Mouse (Mus musculus): ENCODE measurements around the gene Syt8.

The Syt8 gene

GRCm38 (mm10) chr7:142413285-142413684 lies 21.4 kb upstream of the Syt8 start:
- DNase-seq = no peak

GRCm38 (mm10) chr7:142415314-142415713 lies 19.3 kb upstream of the Syt8 start:
- DNase-seq = no peak

- DNase-seq = no peak
These were observed 18.4 kb upstream of the Syt8 start for GRCm38 (mm10) chr7:142416225-142416624.

- DNase-seq = no peak
These were observed 16.6 kb upstream of the Syt8 start for GRCm38 (mm10) chr7:142418027-142418426.

DNA sequence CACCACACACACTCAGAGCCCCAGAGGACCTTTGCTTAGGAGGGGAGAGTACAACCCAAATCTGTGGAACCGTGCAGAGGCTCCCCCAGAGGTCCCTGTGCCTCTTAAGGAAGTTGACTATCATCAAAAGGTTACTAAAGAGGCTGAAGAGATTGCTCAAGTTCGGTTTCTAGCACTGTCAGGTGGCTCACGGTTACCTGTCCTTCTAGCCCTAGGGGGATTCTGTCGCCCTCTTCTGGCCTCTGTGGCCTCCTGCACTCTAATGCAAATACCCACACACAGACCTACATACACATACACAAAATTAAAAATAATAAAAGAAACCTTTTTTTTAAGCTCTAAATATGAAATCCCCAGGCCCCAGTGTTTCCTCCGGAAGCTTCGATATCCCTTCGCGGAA lies 16.0 kb upstream of the Syt8 start:
- no peak for DNase-seq

GRCm38 (mm10) chr7:142419887-142420286 lies 14.8 kb upstream of the Syt8 start:
- DNase-seq = no peak

GRCm38 (mm10) chr7:142421826-142422225 lies 12.8 kb upstream of the Syt8 start:
- DNase-seq = no peak

DNA sequence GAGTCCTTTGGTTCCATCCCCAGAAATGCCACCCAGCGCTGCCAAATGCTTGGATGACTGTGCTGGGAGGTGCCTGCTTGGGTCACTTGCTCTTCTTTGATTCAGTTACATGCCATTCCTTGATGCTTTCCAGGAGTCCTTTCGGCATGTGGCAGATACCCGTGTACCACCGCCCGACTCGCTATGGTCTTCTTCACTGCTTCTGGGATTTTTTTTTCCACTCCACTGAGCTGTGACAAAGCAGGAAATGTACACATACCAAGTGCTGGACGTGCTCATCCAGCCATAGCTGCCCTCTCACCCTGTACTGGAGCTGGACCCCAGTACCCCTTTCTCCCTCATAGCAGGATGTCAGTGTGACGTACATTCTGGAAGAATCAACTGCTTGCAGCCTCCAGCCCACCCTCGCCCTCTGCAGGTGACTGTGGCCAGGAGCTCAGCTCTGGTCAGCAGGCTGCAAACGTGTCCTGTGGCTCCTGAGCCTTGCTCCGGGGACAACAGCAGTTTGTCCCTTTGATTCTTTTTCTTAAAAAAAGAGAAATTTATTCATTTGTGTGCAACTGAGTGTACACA lies 8.9 kb upstream of the Syt8 start:
- DNase-seq = peak; percentile 64

DNA sequence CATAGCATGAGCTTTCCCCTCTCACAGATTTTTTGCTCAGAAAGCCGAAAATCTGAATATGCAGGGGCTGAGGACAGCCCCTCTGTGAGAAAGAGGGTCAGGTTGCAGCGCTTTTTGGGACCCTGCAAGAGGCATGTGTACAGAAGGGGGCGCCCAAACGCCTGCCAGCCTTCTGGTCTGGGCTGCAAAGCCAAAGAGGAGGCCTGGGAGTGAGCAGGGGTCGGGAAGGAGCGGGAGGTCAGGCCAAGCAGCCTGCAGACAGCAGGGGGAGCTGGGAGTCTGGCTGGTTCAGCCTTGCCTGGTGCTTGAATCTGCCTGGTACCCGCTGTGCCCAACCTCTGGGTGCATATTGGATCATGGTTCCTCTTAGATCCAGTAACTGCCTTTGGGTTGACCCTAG lies 6.4 kb upstream of the Syt8 start:
- peak; percentile 82 for DNase-seq

- peak; percentile 88 for DNase-seq
These were observed 4.4 kb upstream of the Syt8 start for GRCm38 (mm10) chr7:142430160-142430678.

DNA sequence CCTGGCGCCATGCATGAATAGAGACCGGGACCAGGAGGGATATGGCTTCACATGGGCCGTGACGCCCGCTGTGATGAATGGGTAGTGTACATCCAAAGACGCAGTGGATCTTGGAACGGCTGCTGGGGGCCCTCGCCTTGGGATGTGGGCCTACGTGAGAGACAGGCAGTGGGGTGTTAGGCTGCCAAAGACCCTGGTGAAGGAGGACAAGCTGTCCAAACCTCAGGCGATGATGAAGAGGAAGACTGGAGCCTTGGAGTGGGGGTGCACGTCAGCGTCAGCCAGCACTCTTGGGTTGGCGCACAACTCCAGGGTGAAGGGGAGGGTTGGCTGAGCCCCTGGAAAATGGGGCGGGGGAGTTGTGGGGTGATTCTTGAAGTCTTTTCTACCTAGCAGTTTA lies 3.5 kb upstream of the Syt8 start:
- no peak for DNase-seq

- DNase-seq = no peak
These were observed 1.0 kb upstream of the Syt8 start for GRCm38 (mm10) chr7:142433623-142434022.

DNA sequence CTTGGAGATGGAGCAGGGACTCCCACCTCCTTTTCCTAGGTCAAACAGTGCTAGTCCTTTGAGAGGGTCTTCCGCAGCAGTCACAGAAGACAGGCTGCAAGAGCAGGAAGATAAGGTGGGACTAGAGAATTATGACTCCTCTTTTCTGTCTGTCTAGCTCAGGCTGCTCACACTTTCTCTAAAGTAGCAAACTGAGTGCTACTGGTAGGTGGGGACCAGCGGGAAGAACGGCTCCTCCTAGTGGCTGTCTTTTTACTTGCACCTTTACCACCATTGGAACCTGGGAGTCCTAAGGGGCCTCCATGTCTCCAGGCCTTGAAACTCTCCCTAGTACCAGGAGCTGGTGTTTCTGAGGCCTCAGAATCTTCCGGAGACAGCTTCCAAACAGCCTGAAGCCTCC lies 874 bp downstream of the Syt8 start:
- DNase-seq = peak; percentile 82

DNA sequence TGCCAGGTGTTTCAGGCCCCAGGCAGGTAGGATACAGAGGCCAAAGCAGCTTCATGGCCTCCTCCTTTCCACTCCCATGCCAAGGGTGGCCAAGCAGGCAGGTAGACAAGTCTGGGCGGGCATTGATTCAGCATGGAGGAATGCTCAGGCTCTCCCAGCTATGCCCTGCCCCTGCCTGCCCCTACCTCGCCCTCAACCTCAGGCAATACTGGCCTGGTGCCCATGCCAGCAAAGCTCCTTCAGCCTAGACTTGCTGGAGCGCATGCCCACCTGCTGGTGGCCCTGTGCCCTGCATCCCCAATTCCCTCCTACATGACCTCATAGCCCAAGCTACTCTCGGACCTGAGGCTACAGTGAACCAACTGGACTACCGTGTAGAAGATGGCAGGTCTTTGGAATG lies 2.7 kb downstream of the Syt8 start:
- peak; percentile 35 for DNase-seq

DNA sequence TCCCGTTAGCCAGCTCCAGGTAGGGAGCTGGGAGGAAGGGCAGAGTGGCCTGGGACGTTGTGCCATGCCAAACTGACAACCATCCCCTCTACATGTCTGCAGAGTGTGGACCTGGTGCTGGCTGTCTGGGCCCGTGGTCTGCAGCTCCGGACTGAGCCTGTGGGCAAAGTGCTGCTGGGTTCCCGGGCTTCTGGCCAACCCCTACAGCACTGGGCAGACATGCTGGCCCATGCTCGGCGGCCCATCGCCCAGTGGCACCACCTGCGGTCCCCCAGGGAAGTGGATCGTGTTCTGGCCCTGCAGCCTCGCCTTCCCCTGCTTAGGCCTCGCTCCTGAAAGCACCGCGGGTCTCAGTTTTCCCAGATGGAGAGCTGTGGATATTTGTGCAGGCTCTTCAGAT lies 5.3 kb downstream of the Syt8 start:
- no peak for DNase-seq

DNA sequence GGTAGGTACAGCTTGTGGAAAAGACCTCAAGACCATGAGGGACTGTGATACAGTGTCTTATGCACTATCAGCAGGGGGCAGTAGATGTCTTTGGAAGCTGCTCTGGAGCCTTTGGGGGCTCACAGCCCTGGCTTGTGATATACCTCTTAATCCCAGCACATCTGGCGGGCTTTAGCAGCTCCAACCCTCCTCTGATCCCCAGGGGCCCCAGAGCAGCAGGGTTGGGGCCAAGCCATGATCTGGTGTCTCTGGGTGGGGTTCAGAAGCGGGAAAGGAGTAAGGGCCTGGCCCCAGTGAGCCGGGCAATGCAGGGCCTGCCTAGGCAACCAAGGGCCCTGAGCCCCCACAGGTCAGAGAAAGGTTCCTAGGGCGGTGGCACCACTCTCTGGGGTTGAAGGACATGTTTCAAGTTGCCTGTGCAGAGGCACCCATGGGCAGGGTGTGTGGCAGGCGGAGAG lies 6.0 kb downstream of the Syt8 start:
- DNase-seq = peak; percentile 71

DNA sequence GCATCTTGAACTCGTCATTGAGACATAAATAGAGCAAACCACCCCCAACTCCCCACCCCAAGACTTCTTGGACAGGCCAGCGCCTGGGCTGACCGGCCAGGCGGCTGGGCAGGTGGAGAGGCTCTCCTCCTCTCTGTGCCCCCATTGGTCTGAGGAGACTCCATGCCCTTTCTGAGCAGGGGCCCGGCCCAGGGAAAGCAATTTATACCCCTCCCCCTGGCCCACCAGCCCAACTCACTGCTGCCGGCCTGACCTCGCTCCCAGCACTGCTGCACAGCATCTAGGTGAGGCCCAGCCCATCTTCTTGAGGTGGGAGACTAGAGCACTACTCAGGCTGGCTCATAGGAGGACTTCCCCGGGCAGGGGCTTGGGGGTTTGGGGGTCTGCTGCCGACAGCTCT lies 6.9 kb downstream of the Syt8 start, which contains the start of gene Tnni2:
Tnni2 (plus strand) TSS at position 224 of the 400 bp plus-strand sequence.
- no peak for DNase-seq

GRCm38 (mm10) chr7:142442081-142442907 lies 7.6 kb downstream of the Syt8 start:
- DNase-seq = no peak

DNA sequence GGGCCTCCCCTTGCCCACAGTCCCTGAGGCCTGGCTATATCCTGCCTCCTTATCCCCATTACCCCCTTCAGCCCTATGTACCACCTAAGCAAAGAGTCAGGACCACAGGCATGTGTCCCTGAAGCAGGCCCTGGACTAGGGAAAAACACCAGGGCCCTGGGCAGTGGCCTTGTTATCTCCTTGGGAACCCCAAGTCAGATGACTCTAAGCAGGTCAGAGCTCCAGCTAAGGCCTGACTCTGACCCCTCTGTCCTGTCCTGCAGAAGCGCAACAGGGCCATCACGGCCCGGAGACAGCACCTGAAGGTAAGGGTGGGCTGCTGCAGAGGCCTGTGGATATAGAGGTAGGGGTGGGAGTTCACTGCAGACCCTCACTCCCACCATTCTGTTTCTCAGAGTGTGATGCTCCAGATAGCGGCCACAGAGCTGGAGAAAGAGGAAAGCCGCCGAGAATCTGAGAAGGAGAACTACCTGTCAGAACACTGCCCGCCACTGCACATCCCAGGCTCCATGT lies 8.3 kb downstream of the Syt8 start:
- no peak for DNase-seq

- DNase-seq = no peak
These were observed 8.8 kb downstream of the Syt8 start for GRCm38 (mm10) chr7:142443474-142443873.

- DNase-seq = no peak
These were observed 9.5 kb downstream of the Syt8 start for GRCm38 (mm10) chr7:142444171-142444570.

- no peak for DNase-seq
These were observed 10.7 kb downstream of the Syt8 start for GRCm38 (mm10) chr7:142445324-142445723.

DNA sequence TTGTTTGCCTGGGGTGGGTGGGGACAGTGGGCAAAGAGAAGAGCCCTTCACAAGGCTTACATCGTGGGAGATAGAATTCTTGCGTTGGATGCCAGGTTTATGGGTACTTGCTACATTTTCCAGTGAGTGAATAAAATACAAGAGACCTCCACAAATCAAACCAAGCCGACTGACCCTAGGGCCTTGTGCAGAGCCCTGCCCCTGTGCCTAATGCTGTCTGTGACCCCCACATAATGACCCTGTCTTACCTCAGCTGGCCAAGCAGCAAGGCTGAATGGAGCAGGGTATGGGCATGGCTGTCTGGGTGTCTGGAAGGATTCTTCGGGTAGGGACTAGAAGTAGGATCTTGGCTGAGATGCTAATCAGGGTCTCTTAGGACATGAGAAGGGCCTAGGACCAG lies 11.6 kb downstream of the Syt8 start:
- DNase-seq = no peak

GRCm38 (mm10) chr7:142449038-142449617 lies 14.5 kb downstream of the Syt8 start:
- DNase-seq = no peak
